Mouse (Mus musculus): ENCODE data around the gene Rad9b.

The Rad9b gene

GRCm38 (mm10) chr5:122377101-122377833 lies 23.2 kb upstream of the Rad9b start:
- in situ Hi-C loops (cut with MboI; ENCODE audit: low pct_unique_long_range_greater_than_20kb in 1 of 2, low sequenced_read_pairs in 2 of 2, unreplicated experiment in 1 of 2) = no loop called here

DNA sequence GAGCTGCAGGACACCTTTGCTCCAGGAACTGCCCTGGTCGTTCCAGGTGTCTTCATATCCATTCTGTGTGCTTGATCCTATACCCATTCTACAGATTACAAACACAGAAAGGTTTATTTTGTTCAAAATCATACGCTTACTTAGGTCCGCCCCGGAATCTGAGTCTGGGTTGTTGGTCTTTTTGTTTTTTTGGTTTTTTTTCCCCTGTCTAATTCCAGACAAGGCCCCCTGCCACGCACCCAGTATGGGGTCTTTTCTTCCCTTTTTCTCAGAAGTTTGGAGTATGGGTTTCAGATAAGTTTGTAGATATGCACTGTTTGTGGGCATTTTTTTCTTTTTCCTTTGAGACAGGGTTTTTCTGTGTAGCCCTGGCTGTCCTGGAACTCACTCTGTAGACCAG lies 18.8 kb upstream of the Rad9b start:
- in situ Hi-C loops (cut with MboI; ENCODE audit: low pct_unique_long_range_greater_than_20kb in 1 of 2, low sequenced_read_pairs in 2 of 2, unreplicated experiment in 1 of 2) = no loop called here

- in situ Hi-C loops (cut with MboI; ENCODE audit: low pct_unique_long_range_greater_than_20kb in 1 of 2, low sequenced_read_pairs in 2 of 2, unreplicated experiment in 1 of 2) = no loop called here
Observed at GRCm38 (mm10) chr5:122372192-122372769, 18.2 kb upstream of the Rad9b start, which contains the start of gene Fam216a. Gene Fam216a (minus strand): TSS chr5:122372364.

GRCm38 (mm10) chr5:122371591-122372191 lies 17.7 kb upstream of the Rad9b start, which contains the start of gene Gpn3:
Gene Gpn3 (plus strand): TSS chr5:122371876.
- in situ Hi-C loops (cut with MboI; ENCODE audit: low pct_unique_long_range_greater_than_20kb in 1 of 2, low sequenced_read_pairs in 2 of 2, unreplicated experiment in 1 of 2) = no loop called here

GRCm38 (mm10) chr5:122354492-122355067 lies 547 bp upstream of the Rad9b start:
- in situ Hi-C loops (cut with MboI; ENCODE audit: low pct_unique_long_range_greater_than_20kb in 1 of 2, low sequenced_read_pairs in 2 of 2, unreplicated experiment in 1 of 2) = no loop called here

DNA sequence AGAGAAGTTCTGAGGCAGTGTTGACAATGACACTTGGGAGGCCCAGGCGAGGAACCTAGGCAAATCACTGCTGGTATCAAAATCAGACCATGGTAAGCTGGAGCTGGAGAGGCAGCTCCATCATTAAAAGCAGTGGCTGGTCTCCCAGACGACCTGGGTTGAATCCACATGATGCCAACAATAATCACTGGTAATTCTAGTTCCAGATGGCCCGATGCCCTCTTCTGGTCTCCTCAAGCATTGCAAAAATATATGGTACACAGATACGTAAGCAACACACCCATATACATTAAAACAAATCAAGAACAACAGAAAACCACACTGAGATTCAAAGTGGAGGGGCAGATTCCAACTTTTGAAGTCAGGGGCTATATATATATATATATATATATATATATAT lies 8.3 kb downstream of the Rad9b start:
- in situ Hi-C loops (cut with MboI; ENCODE audit: low pct_unique_long_range_greater_than_20kb in 1 of 2, low sequenced_read_pairs in 2 of 2, unreplicated experiment in 1 of 2) = loop anchor here in 1 of 2 experiments (5.0 kb wide), 1 partner anchor 78 kb away; no protein-coding TSS in a partner anchor

- in situ Hi-C loops (cut with MboI; ENCODE audit: low pct_unique_long_range_greater_than_20kb in 1 of 2, low sequenced_read_pairs in 2 of 2, unreplicated experiment in 1 of 2) = no loop called here
Observed at GRCm38 (mm10) chr5:122344260-122344659, 9.8 kb downstream of the Rad9b start.

DNA sequence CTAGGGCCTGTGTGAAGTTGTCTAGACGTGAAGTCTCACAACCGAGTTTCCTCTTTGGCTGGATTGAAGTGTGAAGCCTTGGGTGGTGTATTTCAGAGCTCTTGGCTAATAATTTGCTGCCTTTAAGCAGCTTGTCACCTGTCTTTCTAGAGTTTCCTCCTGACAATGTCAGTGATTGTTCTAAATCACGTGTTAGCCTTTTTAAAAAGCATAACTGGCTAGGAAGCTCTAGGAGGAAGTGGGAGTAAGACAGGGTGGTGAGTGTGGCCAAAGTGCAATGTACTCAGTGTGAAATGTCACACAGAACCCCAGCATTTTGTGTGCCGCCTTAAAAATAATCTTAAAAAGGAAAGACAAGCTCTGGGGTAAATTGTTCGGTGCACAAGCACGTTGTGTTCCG lies 10.3 kb downstream of the Rad9b start:
- in situ Hi-C loops (cut with MboI; ENCODE audit: low pct_unique_long_range_greater_than_20kb in 1 of 2, low sequenced_read_pairs in 2 of 2, unreplicated experiment in 1 of 2) = no loop called here

- in situ Hi-C loops (cut with MboI; ENCODE audit: low pct_unique_long_range_greater_than_20kb in 1 of 2, low sequenced_read_pairs in 2 of 2, unreplicated experiment in 1 of 2) = no loop called here
Observed at GRCm38 (mm10) chr5:122342874-122343273, 11.2 kb downstream of the Rad9b start.

GRCm38 (mm10) chr5:122336554-122337294 lies 17.3 kb downstream of the Rad9b start:
- in situ Hi-C loops (cut with MboI; ENCODE audit: low pct_unique_long_range_greater_than_20kb in 1 of 2, low sequenced_read_pairs in 2 of 2, unreplicated experiment in 1 of 2) = no loop called here

DNA sequence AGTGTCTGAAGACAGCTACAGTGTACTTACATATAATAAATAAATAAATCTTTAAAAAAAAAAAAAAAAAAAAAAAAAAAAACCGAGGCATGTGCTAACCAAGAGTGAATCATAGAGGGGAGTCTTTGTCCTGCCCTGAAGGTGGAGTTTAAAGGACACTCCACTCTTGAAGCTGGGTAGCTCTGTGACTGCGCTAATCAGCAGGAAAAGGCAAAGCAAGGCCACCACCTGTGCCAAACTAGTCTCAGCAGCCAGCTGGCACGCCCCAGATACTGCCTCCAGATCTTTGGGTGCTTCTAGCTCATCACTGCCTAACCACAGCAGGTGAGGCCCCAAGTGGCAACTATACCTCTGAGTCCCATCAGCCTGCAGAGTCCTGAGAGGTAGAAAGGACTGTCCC lies 19.4 kb downstream of the Rad9b start:
- in situ Hi-C loops (cut with MboI; ENCODE audit: low pct_unique_long_range_greater_than_20kb in 1 of 2, low sequenced_read_pairs in 2 of 2, unreplicated experiment in 1 of 2) = loop anchor here in 1 of 2 experiments (5.0 kb wide), 1 partner anchor 67 kb away; no protein-coding TSS in a partner anchor

- in situ Hi-C loops (cut with MboI; ENCODE audit: low pct_unique_long_range_greater_than_20kb in 1 of 2, low sequenced_read_pairs in 2 of 2, unreplicated experiment in 1 of 2) = loop anchor here in 1 of 2 experiments (5.0 kb wide), 1 partner anchor 63 kb away; no protein-coding TSS in a partner anchor
Observed at GRCm38 (mm10) chr5:122330269-122330668, 23.8 kb downstream of the Rad9b start.

GRCm38 (mm10) chr5:122327283-122327682 lies 26.8 kb downstream of the Rad9b start:
- in situ Hi-C loops (cut with MboI; ENCODE audit: low pct_unique_long_range_greater_than_20kb in 1 of 2, low sequenced_read_pairs in 2 of 2, unreplicated experiment in 1 of 2) = no loop called here

GRCm38 (mm10) chr5:122325477-122325876 lies 28.6 kb downstream of the Rad9b start:
- in situ Hi-C loops (cut with MboI; ENCODE audit: low pct_unique_long_range_greater_than_20kb in 1 of 2, low sequenced_read_pairs in 2 of 2, unreplicated experiment in 1 of 2) = no loop called here

- in situ Hi-C loops (cut with MboI; ENCODE audit: low pct_unique_long_range_greater_than_20kb in 1 of 2, low sequenced_read_pairs in 2 of 2, unreplicated experiment in 1 of 2) = no loop called here
Observed at GRCm38 (mm10) chr5:122324608-122325431, 29.2 kb downstream of the Rad9b start.

DNA sequence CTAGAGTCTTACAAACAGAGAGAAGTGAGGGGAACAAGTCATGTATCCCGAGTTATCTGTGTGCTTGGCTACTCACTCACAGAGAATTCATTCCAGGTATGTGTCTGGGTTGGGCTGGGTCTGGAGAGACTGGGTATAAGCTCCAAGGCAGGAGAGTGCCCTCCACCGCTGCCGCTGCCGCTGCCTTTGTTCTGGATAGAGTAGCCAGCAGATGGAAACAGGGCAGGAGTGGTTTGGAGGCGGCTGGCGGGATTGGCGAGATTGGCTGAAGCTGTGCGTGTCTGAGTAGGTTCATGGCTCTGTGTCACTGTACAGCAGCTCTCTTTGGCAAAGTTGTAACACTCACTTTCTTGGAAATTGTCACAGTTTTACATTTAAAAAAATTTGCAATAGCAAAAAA lies 30.5 kb downstream of the Rad9b start:
- in situ Hi-C loops (cut with MboI; ENCODE audit: low pct_unique_long_range_greater_than_20kb in 1 of 2, low sequenced_read_pairs in 2 of 2, unreplicated experiment in 1 of 2) = no loop called here

- in situ Hi-C loops (cut with MboI; ENCODE audit: low pct_unique_long_range_greater_than_20kb in 1 of 2, low sequenced_read_pairs in 2 of 2, unreplicated experiment in 1 of 2) = no loop called here
Observed at GRCm38 (mm10) chr5:122320205-122320781, 33.7 kb downstream of the Rad9b start.
